Mouse (Mus musculus): ENCODE measurements at regions not wholly inside any gene's neighbourhood (a gene's known extent, or its start where the extent isn't known, plus 50 kb on each side); places are given as distances from the start of the nearest gene placed in this dataset.

GRCm38 (mm10) chr4:29741991-29742390 is 929.1 kb downstream of the Epha7 start:
- TF ChIP-seq CTCF (IDR thresholded peaks at IDR 0.05; ENCODE audit: borderline replicate concordance, insufficient read depth, low read depth, low read length), result no peak
- no peak for TF ChIP-seq POLR2A (IDR thresholded peaks at IDR 0.05; ENCODE audit: borderline replicate concordance, insufficient read depth, low read length)
